Mouse (Mus musculus) embryonic facial prominence, embryonic 13.5 days (tissue): ENCODE data around the gene Emcn. TPM values are rescaled to one million over a fixed set of nuclear protein-coding genes. Genes with fewer than 3 reads are reported as not detected.

Source experiments
- ATAC-seq: fragments of 200-750 bp; cut with Nextera tagmentation; 2 replicates; pipeline ENCODE4 v1.8.0; 2017; ENCODE audit warnings: low read depth; ENCODE audit not compliant: insufficient number of reproducible peaks, insufficient read depth, low FRiP score, low TSS enrichment
- H3K27ac ChIP-seq: fragments of 300-500 bp; sonication (generic); 2 replicates; pipeline ENCODE4 v1.5.1; 2015; ENCODE audit warnings: moderate library complexity, mild to moderate bottlenecking, inconsistent platforms
- H3K27me3 ChIP-seq: fragments of 300-500 bp; sonication (generic); 2 replicates; pipeline ENCODE4 v1.6.1; 2015; ENCODE audit warnings: mild to moderate bottlenecking, inconsistent platforms
- H3K36me3 ChIP-seq: fragments of 300-500 bp; sonication (generic); 2 replicates; pipeline ENCODE4 v1.6.1; 2015; ENCODE audit warnings: mild to moderate bottlenecking, inconsistent platforms
- H3K4me1 ChIP-seq: fragments of 300-500 bp; sonication (generic); 2 replicates; pipeline ENCODE4 v1.6.1; 2015; ENCODE audit warnings: inconsistent platforms
- H3K4me2 ChIP-seq: fragments of 300-500 bp; sonication (generic); 2 replicates; pipeline ENCODE4 v1.6.1; 2015; ENCODE audit warnings: moderate library complexity, mild to moderate bottlenecking, inconsistent platforms
- H3K4me3 ChIP-seq: fragments of 300-500 bp; sonication (generic); 2 replicates; pipeline ENCODE4 v1.5.1; 2015; ENCODE audit warnings: mild to moderate bottlenecking, inconsistent platforms
- H3K9ac ChIP-seq: fragments of 300-500 bp; sonication (generic); 2 replicates; pipeline ENCODE4 v1.6.1; 2015; ENCODE audit warnings: mild to moderate bottlenecking, inconsistent platforms
- H3K9me3 ChIP-seq: fragments of 300-500 bp; sonication (generic); 2 replicates; pipeline ENCODE4 v1.6.1; 2016; ENCODE audit warnings: inconsistent platforms
- WGBS: fragments of 180-500 bp; shearing (Covaris S2); methylation state at CpG from one replicate; pipeline ENCODE4 v1.1.7; 2015; ENCODE audit warnings: mixed read lengths; 5-methylcytosine and 5-hydroxymethylcytosine counted together
- polyA plus RNA-seq: library from polyadenylated mRNA; unstranded; fragments of >200 nt; fragmentation: Nextera tagmentation; extraction: Ambion mirVana; gene quantifications from 2 replicates; pipeline ENCODE4 v1.2.1, GENCODE M21; 2015

The Emcn gene
- polyA plus RNA-seq, 1 experiment from 2014 or later, result 26.0 TPM

GRCm38 (mm10) chr3:137329898-137330297 is 11.0 kb upstream of the Emcn start:
- H3K9ac ChIP-seq, result no peak overlapping the region
- no peak overlapping the region for H3K27ac ChIP-seq
- H3K4me3 ChIP-seq, result no peak overlapping the region
- peaks cover 5% of the 10 kb centered on the region; the same call in 1 of the 2 replicates for H3K4me1 ChIP-seq
- no peaks in the 10 kb centered on the region for H3K36me3 ChIP-seq
- 0 out of 2 replicates have a peak, but pooled peaks cover 5% of the 10 kb centered on the region for H3K27me3 ChIP-seq
- no peaks in the 10 kb centered on the region for H3K9me3 ChIP-seq
- no peak overlapping the region for H3K4me2 ChIP-seq
- WGBS, result 79% methylated on average over 9 of the region's 9 CpGs
- ATAC-seq, result no peak

GRCm38 (mm10) chr3:137330950-137331349 is 9.9 kb upstream of the Emcn start:
- Histone ChIP-seq H3K9me3 (no peaks in the 10 kb centered on the region), H3K9ac (no peak overlapping the region), H3K4me2 (no peak overlapping the region), H3K27me3 (0 out of 2 replicates have a peak, but pooled peaks cover 5% of the 10 kb centered on the region), H3K27ac (no peak overlapping the region), H3K4me3 (no peak overlapping the region), H3K4me1 (peaks cover 5% of the 10 kb centered on the region; the same call in 1 of the 2 replicates), H3K36me3 (no peaks in the 10 kb centered on the region)
- ATAC-seq, result no peak
- 50% methylated on average over 4 of the region's 4 CpGs for WGBS

- no peak for ATAC-seq
- Histone ChIP-seq H3K4me1 (peaks cover 5% of the 10 kb centered on the region; the same call in 1 of the 2 replicates), H3K27ac (no peak overlapping the region), H3K4me2 (no peak overlapping the region), H3K27me3 (0 out of 2 replicates have a peak, but pooled peaks cover 5% of the 10 kb centered on the region), H3K4me3 (no peak overlapping the region), H3K9me3 (no peaks in the 10 kb centered on the region), H3K9ac (no peak overlapping the region), H3K36me3 (no peaks in the 10 kb centered on the region)
- 72% methylated on average over 4 of the region's 4 CpGs for WGBS
Measured at GRCm38 (mm10) chr3:137332531-137332930, 8.3 kb upstream of the Emcn start.

GRCm38 (mm10) chr3:137335957-137336356 is 4.9 kb upstream of the Emcn start:
- Histone ChIP-seq H3K36me3 (no peaks in the 10 kb centered on the region), H3K4me3 (no peak overlapping the region), H3K9me3 (no peaks in the 10 kb centered on the region), H3K27me3 (no peaks in the 10 kb centered on the region), H3K4me2 (no peak overlapping the region), H3K9ac (no peak overlapping the region), H3K27ac (no peak overlapping the region), H3K4me1 (peaks cover 1% of the 10 kb centered on the region; the same call in 1 of the 2 replicates)
- no peak for ATAC-seq
- WGBS, result 93% methylated on average over 4 of the region's 4 CpGs

GRCm38 (mm10) chr3:137343446-137343845 is 2.6 kb downstream of the Emcn start:
- Histone ChIP-seq H3K4me3 (no peak overlapping the region), H3K9me3 (no peaks in the 10 kb centered on the region), H3K27me3 (no peaks in the 10 kb centered on the region), H3K9ac (no peak overlapping the region), H3K4me1 (no peaks in the 10 kb centered on the region), H3K27ac (no peak overlapping the region), H3K36me3 (no peaks in the 10 kb centered on the region), H3K4me2 (no peak overlapping the region)
- WGBS, result 74% methylated on average over 5 of the region's 5 CpGs
- no peak for ATAC-seq

- Histone ChIP-seq H3K4me1 (no peaks in the 10 kb centered on the region), H3K27ac (no peak overlapping the region), H3K9me3 (no peaks in the 10 kb centered on the region), H3K4me3 (no peak overlapping the region), H3K9ac (no peak overlapping the region), H3K36me3 (no peaks in the 10 kb centered on the region), H3K27me3 (no peaks in the 10 kb centered on the region), H3K4me2 (no peak overlapping the region)
- WGBS, result 84% methylated on average over 5 of the region's 5 CpGs
- no peak for ATAC-seq
Measured at GRCm38 (mm10) chr3:137351882-137352281, 11.0 kb downstream of the Emcn start.

GRCm38 (mm10) chr3:137356697-137357096 is 15.8 kb downstream of the Emcn start:
- Histone ChIP-seq H3K9me3 (no peaks in the 10 kb centered on the region), H3K9ac (no peak overlapping the region), H3K36me3 (no peaks in the 10 kb centered on the region), H3K4me1 (no peaks in the 10 kb centered on the region), H3K4me2 (no peak overlapping the region), H3K4me3 (no peak overlapping the region), H3K27ac (no peak overlapping the region), H3K27me3 (no peaks in the 10 kb centered on the region)
- 74% methylated on average over 4 of the region's 4 CpGs for WGBS
- ATAC-seq, result no peak

GRCm38 (mm10) chr3:137367123-137367825 is 26.4 kb downstream of the Emcn start:
- Histone ChIP-seq H3K27ac (no peak overlapping the region), H3K27me3 (no peaks in the 10 kb centered on the region), H3K4me1 (no peaks in the 10 kb centered on the region), H3K9me3 (no peaks in the 10 kb centered on the region), H3K4me2 (no peak overlapping the region), H3K36me3 (no peaks in the 10 kb centered on the region), H3K9ac (no peak overlapping the region), H3K4me3 (no peak overlapping the region)
- 84% methylated on average over 6 of the region's 6 CpGs for WGBS
- ATAC-seq, result no peak

- 58% methylated on average over 3 of the region's 3 CpGs for WGBS
- H3K4me1 ChIP-seq, result no peaks in the 10 kb centered on the region
- no peak for ATAC-seq
- H3K36me3 ChIP-seq, result no peaks in the 10 kb centered on the region
- no peaks in the 10 kb centered on the region for H3K9me3 ChIP-seq
- H3K9ac ChIP-seq, result no peak overlapping the region
- H3K27me3 ChIP-seq, result no peaks in the 10 kb centered on the region
- H3K4me2 ChIP-seq, result no peak overlapping the region
- H3K27ac ChIP-seq, result no peak overlapping the region
- no peak overlapping the region for H3K4me3 ChIP-seq
Measured at GRCm38 (mm10) chr3:137367826-137368325, 27.0 kb downstream of the Emcn start.

- H3K4me2 ChIP-seq, result no peak overlapping the region
- 70% methylated on average over 4 of the region's 4 CpGs for WGBS
- no peaks in the 10 kb centered on the region for H3K36me3 ChIP-seq
- no peak overlapping the region for H3K9ac ChIP-seq
- H3K27me3 ChIP-seq, result no peaks in the 10 kb centered on the region
- no peak overlapping the region for H3K4me3 ChIP-seq
- H3K9me3 ChIP-seq, result no peaks in the 10 kb centered on the region
- H3K27ac ChIP-seq, result no peak overlapping the region
- no peak for ATAC-seq
- H3K4me1 ChIP-seq, result no peaks in the 10 kb centered on the region
Measured at GRCm38 (mm10) chr3:137372854-137373253, 32.0 kb downstream of the Emcn start.

- H3K9me3 ChIP-seq, result no peaks in the 10 kb centered on the region
- H3K4me3 ChIP-seq, result no peak overlapping the region
- H3K27me3 ChIP-seq, result no peaks in the 10 kb centered on the region
- H3K36me3 ChIP-seq, result no peaks in the 10 kb centered on the region
- no peak overlapping the region for H3K4me2 ChIP-seq
- 85% methylated on average over 2 of the region's 2 CpGs for WGBS
- no peak overlapping the region for H3K27ac ChIP-seq
- no peaks in the 10 kb centered on the region for H3K4me1 ChIP-seq
- ATAC-seq, result no peak
- H3K9ac ChIP-seq, result no peak overlapping the region
Measured at GRCm38 (mm10) chr3:137382311-137382710, 41.4 kb downstream of the Emcn start.

- no peak overlapping the region for H3K4me3 ChIP-seq
- no peak overlapping the region for H3K27ac ChIP-seq
- no peak for ATAC-seq
- H3K27me3 ChIP-seq, result no peaks in the 10 kb centered on the region
- 73% methylated on average over 11 of the region's 11 CpGs for WGBS
- H3K9ac ChIP-seq, result no peak overlapping the region
- H3K4me1 ChIP-seq, result no peaks in the 10 kb centered on the region
- H3K4me2 ChIP-seq, result no peak overlapping the region
- H3K36me3 ChIP-seq, result no peaks in the 10 kb centered on the region
- H3K9me3 ChIP-seq, result 0 out of 2 replicates have a peak, but pooled peaks cover 3% of the 10 kb centered on the region
Measured at GRCm38 (mm10) chr3:137395588-137395987, 54.7 kb downstream of the Emcn start.
